Mouse (Mus musculus) lung, adult 10 weeks (tissue): Measurements from ENCODE around the gene Gm21317. TPM values are rescaled to one million over a fixed set of nuclear protein-coding genes. Genes with fewer than 3 reads are reported as not detected.

Source experiments
- polyA plus RNA-seq: library from polyadenylated mRNA; stranded (reverse); fragments of 350-450 nt; fragmentation: Illumina TruSeq; extraction: RNeasy Lipid Tissue Mini Kit (QIAGEN cat#74804); gene quantifications from one replicate; pipeline ENCODE4 v1.2.3, GENCODE M21; 2014; ENCODE audit warnings: low read depth, low replicate concordance; ENCODE audit not compliant: insufficient read depth

The Gm21317 gene
- polyA plus RNA-seq: not detected

GRCm38 (mm10) chrY:82224927-82225326, at the start of gene Gm21317:
Gene Gm21317, plus strand, starts transcription at chrY:82225227.

